Mouse (Mus musculus): ENCODE data around the gene Ankrd40. TPM values are rescaled to one million over a fixed set of nuclear protein-coding genes. Genes with fewer than 3 reads are reported as not detected.

The Ankrd40 gene
- polyA plus RNA-seq, 1 experiment: 160 TPM

DNA sequence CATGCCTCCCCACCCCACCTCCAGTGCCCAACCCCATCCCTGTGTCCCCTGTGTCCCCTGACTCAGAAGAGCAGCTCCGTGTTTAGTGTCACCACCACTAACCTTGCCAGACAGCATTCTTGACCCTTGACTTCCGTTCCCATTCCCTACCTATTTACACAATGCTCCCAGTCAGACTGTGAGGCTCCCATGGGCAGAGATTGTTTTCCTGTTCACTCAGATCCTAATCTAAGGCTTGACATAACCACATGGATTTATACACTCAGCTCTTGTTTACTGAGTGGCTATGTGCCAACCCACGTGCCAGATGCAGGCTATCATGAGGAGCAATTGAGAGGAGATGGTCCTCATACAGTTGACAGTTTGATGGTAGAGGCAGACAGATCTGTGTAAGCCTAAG, 37.5 kb downstream of the Ankrd40 start:
- no peaks in the 10 kb centered on the region for H3K4me1 ChIP-seq (ENCODE audit: control insufficient read depth, insufficient read depth, low read length)
- H3K27ac ChIP-seq (ENCODE audit: insufficient read depth, low read length): no peak overlapping the region
- no peak overlapping the region for H3K4me3 ChIP-seq (ENCODE audit: insufficient read depth, low read length)
- TF ChIP-seq POLR2A (IDR thresholded peaks at IDR 0.05; ENCODE audit: extremely low read depth, insufficient read depth, low read length): no peak
- no peak for TF ChIP-seq CTCF (IDR thresholded peaks at IDR 0.05; ENCODE audit: extremely low read depth, insufficient read depth, low read length)

DNA sequence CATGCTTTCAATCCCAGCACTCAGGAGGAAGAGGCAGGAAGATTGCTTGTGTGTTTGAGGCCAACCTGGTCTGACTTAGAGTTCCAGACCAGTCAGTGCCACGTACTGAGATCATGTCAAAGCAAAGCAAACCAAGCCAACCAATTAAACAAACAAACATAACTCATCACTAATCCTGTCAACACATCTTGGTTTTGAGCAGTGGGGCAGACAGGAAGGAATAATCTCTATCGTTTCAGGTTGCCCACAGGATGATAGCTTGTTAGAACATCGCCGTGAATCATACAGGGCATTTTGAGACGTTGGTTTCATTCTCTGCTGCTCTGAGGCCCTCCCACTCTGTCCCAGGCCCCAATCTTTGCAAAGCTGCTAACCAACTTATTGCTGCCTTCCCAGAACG, 42.2 kb downstream of the Ankrd40 start:
- no peaks in the 10 kb centered on the region for H3K4me1 ChIP-seq (ENCODE audit: control insufficient read depth, insufficient read depth, low read length)
- H3K4me3 ChIP-seq (ENCODE audit: insufficient read depth, low read length): no peak overlapping the region
- TF ChIP-seq CTCF (IDR thresholded peaks at IDR 0.05; ENCODE audit: extremely low read depth, insufficient read depth, low read length) (no peak), POLR2A (IDR thresholded peaks at IDR 0.05; ENCODE audit: extremely low read depth, insufficient read depth, low read length) (no peak)
- H3K27ac ChIP-seq (ENCODE audit: insufficient read depth, low read length): no peak overlapping the region

DNA sequence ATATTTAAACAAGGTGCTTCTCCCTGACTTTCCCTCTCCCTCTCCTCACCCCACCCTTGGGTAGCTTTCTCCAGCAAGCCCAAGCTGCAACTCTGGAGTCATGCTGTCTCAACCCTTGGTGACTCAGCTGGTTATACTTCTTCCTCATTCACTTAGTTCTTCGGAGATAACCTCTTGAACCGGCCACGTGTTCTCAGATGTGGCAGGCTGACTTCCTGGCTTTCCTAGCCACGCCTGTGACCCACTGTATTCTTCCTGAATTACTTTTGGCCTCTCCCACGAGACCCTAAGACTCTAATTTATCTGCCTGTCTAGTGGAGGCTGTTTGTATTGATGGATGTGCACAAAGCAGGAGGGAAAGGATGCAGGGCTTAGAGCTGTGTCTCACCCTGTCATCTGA, 43.0 kb downstream of the Ankrd40 start:
- Histone ChIP-seq H3K4me3 (ENCODE audit: insufficient read depth, low read length) (no peak overlapping the region), H3K4me1 (ENCODE audit: control insufficient read depth, insufficient read depth, low read length) (no peaks in the 10 kb centered on the region), H3K27ac (ENCODE audit: insufficient read depth, low read length) (no peak overlapping the region)
- TF ChIP-seq CTCF (IDR thresholded peaks at IDR 0.05; ENCODE audit: extremely low read depth, insufficient read depth, low read length): no peak
- no peak for TF ChIP-seq POLR2A (IDR thresholded peaks at IDR 0.05; ENCODE audit: extremely low read depth, insufficient read depth, low read length)

DNA sequence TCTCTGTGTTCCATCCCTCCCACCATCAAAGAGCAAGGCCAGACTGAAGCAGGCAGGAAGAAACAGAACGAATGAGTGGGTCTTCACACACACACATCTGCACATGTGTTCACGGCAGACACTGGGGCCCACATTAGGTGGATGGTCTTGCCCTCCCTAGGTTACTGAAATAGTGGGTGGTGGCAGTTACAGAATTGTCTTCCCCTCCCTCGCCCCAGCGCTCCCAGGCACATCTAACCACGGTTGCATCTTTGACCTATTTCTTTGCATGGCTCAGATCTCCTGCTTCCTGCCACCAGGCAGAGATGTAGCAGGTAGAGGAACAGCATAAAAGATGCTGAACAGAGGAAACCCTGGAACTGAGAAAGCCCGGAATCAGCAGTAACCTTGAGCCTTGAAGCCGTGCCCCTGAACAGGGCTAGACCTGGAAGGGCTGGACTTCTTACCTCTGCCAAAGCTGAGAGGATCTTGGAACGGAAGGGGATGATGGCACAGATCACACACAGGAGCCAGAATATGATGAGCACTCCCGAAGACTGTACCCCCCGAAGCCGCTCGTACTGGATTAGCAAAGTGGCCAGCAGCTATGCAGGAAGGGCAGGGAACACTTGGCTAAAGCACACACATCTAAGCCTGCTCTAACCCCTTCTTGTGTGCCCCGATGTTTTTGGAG, 46.6 kb downstream of the Ankrd40 start:
- TF ChIP-seq CTCF (IDR thresholded peaks at IDR 0.05; ENCODE audit: extremely low read depth, insufficient read depth, low read length): no peak
- TF ChIP-seq POLR2A (IDR thresholded peaks at IDR 0.05; ENCODE audit: extremely low read depth, insufficient read depth, low read length): no peak
- H3K4me1 ChIP-seq (ENCODE audit: control insufficient read depth, insufficient read depth, low read length): no peaks in the 10 kb centered on the region
- H3K4me3 ChIP-seq (ENCODE audit: insufficient read depth, low read length): no peak overlapping the region
- H3K27ac ChIP-seq (ENCODE audit: insufficient read depth, low read length): no peak overlapping the region

DNA sequence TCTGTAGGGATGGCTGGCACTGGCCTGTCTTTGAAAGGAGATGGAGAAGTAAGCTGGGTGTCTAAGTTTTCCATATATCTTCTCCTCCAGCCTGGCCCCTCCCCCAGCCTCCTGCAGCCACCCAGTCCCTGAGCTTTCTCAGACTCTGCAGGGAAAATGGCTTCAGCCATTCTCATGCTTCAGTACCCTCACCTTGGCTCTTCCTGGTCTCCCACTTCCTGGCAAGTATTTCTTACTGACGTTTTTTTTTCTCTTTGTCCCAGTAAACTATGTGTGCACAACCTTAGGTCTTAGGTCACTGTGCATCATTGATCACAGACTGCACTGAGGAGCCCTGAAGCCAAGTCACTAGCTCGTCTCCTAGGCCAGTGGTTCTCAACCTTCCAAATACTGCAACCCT, 51.3 kb downstream of the Ankrd40 start:
- Histone ChIP-seq H3K4me1 (ENCODE audit: control insufficient read depth, insufficient read depth, low read length) (no peaks in the 10 kb centered on the region), H3K27ac (ENCODE audit: insufficient read depth, low read length) (no peak overlapping the region), H3K4me3 (ENCODE audit: insufficient read depth, low read length) (no peak overlapping the region)
- TF ChIP-seq POLR2A (IDR thresholded peaks at IDR 0.05; ENCODE audit: extremely low read depth, insufficient read depth, low read length) (no peak), CTCF (IDR thresholded peaks at IDR 0.05; ENCODE audit: extremely low read depth, insufficient read depth, low read length) (no peak)

DNA sequence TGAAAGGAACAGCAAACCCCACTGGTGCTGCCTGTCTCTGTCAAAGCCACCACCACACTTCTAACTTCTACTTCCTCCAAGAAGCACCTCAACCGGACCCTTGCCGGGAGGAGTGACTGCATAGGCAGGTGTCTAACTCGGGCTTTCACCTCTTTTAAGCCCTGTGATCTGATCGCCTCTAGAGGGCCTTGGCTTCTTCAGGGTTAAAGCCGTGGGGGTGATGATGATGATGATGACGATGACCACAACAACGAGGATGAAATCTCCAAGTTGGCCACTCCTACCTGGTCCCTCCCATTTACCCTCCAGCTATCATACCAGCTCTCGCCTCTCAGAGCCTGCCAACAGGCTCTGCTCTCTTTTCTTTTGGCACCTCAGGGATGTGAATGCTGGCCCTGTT, 51.9 kb downstream of the Ankrd40 start:
- Histone ChIP-seq H3K4me3 (ENCODE audit: insufficient read depth, low read length) (no peak overlapping the region), H3K27ac (ENCODE audit: insufficient read depth, low read length) (no peak overlapping the region), H3K4me1 (ENCODE audit: control insufficient read depth, insufficient read depth, low read length) (no peaks in the 10 kb centered on the region)
- TF ChIP-seq POLR2A (IDR thresholded peaks at IDR 0.05; ENCODE audit: extremely low read depth, insufficient read depth, low read length) (no peak), CTCF (IDR thresholded peaks at IDR 0.05; ENCODE audit: extremely low read depth, insufficient read depth, low read length) (no peak)

DNA sequence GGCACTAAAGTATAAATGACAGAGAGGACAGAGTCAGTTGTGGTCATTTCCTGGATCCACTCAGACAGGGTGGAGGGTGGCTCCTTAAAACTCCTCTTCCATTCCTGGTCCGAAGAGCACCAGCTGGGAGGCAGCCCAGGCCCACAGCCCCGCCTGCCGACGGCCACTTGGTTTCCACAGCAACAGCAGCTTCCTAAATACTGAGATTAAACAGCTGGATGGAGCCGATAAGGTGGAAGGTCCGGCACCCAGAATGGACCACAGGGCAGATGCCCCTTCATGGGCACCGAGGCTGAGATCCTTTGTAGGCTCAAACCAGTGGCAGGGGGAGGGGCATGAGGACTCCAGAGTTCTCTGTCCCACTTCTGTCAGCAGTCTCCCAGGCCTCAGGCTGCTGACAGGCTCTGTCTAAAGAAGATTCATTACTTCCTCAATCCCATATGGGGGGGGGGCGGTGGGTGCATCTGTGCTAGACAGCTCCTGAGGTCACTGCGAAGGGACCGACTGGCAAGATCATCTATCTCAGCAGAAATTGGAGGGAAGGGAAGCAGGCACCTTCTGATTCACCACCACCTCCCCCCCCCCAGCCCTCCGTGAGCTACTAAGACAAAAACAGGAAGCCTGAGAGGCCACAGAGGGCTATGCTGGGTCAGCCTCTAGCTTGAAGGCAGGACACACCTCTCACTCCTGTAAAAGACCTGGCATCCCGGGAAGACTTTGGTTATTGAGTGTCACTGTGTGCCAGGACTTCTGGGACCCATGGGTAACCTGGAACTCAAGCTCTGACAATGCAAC, 58.4 kb downstream of the Ankrd40 start:
- Histone ChIP-seq H3K4me3 (ENCODE audit: insufficient read depth, low read length) (no peak overlapping the region), H3K4me1 (ENCODE audit: control insufficient read depth, insufficient read depth, low read length) (no peaks in the 10 kb centered on the region), H3K27ac (ENCODE audit: insufficient read depth, low read length) (no peak overlapping the region; the same call in 1 of the 2 replicates)
- TF ChIP-seq CTCF (IDR thresholded peaks at IDR 0.05; ENCODE audit: extremely low read depth, insufficient read depth, low read length) (no peak), POLR2A (IDR thresholded peaks at IDR 0.05; ENCODE audit: extremely low read depth, insufficient read depth, low read length) (no peak)

DNA sequence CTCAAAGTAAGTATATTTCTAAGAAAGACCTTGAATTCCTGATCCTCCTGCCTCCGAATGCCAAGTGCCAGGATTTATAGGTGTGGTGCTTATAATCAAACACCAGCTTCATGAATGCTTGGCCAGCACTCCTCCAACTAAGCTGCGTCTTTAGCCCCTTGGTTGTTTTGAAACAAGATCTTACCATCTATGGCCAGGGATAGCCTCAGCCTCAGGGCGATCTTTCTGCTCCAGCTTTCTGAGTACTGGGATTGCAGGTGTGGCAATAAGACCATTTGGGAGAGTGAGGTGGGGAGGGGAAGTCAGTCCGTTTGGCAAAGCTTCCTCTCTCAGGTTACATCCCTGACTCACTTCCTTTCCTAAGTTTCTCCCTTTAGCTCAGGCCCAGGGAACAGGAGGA, 60.0 kb downstream of the Ankrd40 start:
- no peak overlapping the region for H3K4me3 ChIP-seq (ENCODE audit: insufficient read depth, low read length)
- H3K4me1 ChIP-seq (ENCODE audit: control insufficient read depth, insufficient read depth, low read length): no peaks in the 10 kb centered on the region
- TF ChIP-seq POLR2A (IDR thresholded peaks at IDR 0.05; ENCODE audit: extremely low read depth, insufficient read depth, low read length) (no peak), CTCF (IDR thresholded peaks at IDR 0.05; ENCODE audit: extremely low read depth, insufficient read depth, low read length) (no peak)
- H3K27ac ChIP-seq (ENCODE audit: insufficient read depth, low read length): no peak overlapping the region

DNA sequence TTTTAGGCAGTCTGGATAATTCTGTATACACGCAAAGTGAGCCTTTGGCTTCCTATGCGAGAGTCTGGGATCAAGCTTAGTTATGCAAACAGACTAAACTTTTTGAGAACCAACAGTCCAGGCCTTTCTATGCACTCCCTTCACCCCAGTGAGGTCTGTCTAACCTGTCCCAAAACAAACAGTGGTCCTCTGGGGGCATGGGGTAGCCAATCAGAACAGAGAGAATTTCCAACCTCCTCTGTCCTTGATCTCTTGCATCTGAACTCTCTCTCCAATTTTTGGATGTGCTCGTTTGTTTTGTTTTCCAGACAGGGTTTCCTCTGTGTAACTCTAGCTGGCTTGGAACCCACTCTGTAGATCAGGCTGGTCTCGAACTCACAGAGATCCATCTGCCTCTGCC, 61.2 kb downstream of the Ankrd40 start:
- TF ChIP-seq POLR2A (IDR thresholded peaks at IDR 0.05; ENCODE audit: extremely low read depth, insufficient read depth, low read length) (no peak), CTCF (IDR thresholded peaks at IDR 0.05; ENCODE audit: extremely low read depth, insufficient read depth, low read length) (no peak)
- Histone ChIP-seq H3K27ac (ENCODE audit: insufficient read depth, low read length) (no peak overlapping the region), H3K4me3 (ENCODE audit: insufficient read depth, low read length) (no peak overlapping the region), H3K4me1 (ENCODE audit: control insufficient read depth, insufficient read depth, low read length) (no peaks in the 10 kb centered on the region)
